Mouse (Mus musculus): ENCODE data around the gene Pdcd10. TPM values are rescaled to one million over a fixed set of nuclear protein-coding genes. Genes with fewer than 3 reads are reported as not detected.

Gene Pdcd10
- polyA plus RNA-seq, 1 experiment from 2014 or later = 80.0 TPM

Other genes with a start within 250 kb of the Pdcd10 start
- not detected in 2 replicates for gene Wdr49, start 74.7 kb downstream of the Pdcd10 start, polyA plus RNA-seq (2016; fragmentation: Nextera tagmentation; extraction: Ambion mirVana)
- 54.5 and 61.0 TPM in 2 replicates for gene Serpini1, start 691 bp upstream of the Pdcd10 start, polyA plus RNA-seq (2016; fragmentation: Nextera tagmentation; extraction: Ambion mirVana)
- gene Gm29133, start 191.3 kb upstream of the Pdcd10 start, polyA plus RNA-seq (2016; fragmentation: Nextera tagmentation; extraction: Ambion mirVana) = not detected in 2 replicates

All from hindbrain, embryonic 12.5 days (tissue).